26 mouse cellular contexts compared by ENCODE assay signal in the genomic region with DNA sequence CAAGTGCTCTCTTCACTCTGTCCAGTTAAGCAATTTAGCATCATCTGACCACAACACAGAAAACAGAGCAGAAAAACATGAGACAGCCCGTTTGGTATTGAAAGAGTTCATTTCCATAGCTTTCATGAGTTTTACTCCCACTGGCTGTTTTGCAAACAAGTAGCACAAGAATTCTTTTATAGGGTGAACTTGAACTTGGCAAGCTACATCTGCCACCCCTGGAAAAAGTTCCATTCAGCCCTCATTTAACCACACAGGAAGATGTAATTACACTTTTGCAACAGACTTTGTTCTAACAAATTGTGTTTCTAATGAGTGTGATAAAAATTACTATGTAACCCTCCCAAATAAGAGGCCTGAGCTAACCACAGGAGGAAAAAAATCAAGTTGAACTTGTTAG.
"Had no signal": no experiment of that assay in that cellular context is flagged by ENCODE, and none has a peak within 500 bp of the region (broad histone marks: within the 10 kb centered on the region; RNA-seq: fewer than 3 reads in every experiment).

No protein-coding gene starts in this region.

- DNase-seq: gastrocnemius, postnatal 14 days; gastrocnemius, postnatal 36 days; heart, adult 11 months; heart, adult 2 months; heart, postnatal 14 days; heart, postnatal 36 days; kidney, adult 11 months; kidney, adult 2 months; kidney, adult 9 months; kidney, postnatal 14 days; kidney, postnatal 36 days; layer of hippocampus, adult 9-11 months; layer of hippocampus, postnatal 36 days; left cerebral cortex, postnatal 4 days had no signal

- H3K9ac ChIP-seq: heart, embryonic 13.5 days; heart, embryonic 15.5 days; hindbrain, embryonic 13.5 days; hindbrain, embryonic 15.5 days; kidney, embryonic 15.5 days; limb, embryonic 13.5 days; limb, embryonic 15.5 days; liver, embryonic 12.5 days had no signal

- H3K27ac ChIP-seq: heart, adult 2 months; heart, embryonic 13.5 days; heart, embryonic 15.5 days; hindbrain, embryonic 13.5 days; hindbrain, embryonic 15.5 days; hindbrain, postnatal 0 days; kidney, embryonic 15.5 days; kidney, postnatal 0 days; limb, embryonic 13.5 days; limb, embryonic 15.5 days; liver, embryonic 12.5 days had no signal

- H3K4me2 ChIP-seq: heart, embryonic 11.5 days; heart, embryonic 13.5 days; heart, embryonic 15.5 days; hindbrain, embryonic 13.5 days; hindbrain, embryonic 15.5 days; kidney, embryonic 15.5 days; limb, embryonic 13.5 days; limb, embryonic 15.5 days; liver, embryonic 12.5 days had no signal

- H3K4me3 ChIP-seq: heart, adult 2 months; heart, embryonic 13.5 days; heart, embryonic 15.5 days; hindbrain, embryonic 13.5 days; hindbrain, embryonic 15.5 days; kidney, embryonic 15.5 days; limb, embryonic 13.5 days; limb, embryonic 15.5 days; liver, embryonic 12.5 days had no signal

- ATAC-seq: hindbrain, postnatal 0 days; intestine, embryonic 16.5 days; liver, embryonic 12.5 days had no signal

- H3K4me1 ChIP-seq: heart, embryonic 15.5 days; hindbrain, embryonic 15.5 days; kidney, embryonic 15.5 days; liver, embryonic 12.5 days had no signal

- H3K27me3 ChIP-seq: heart, embryonic 13.5 days; heart, embryonic 15.5 days; hindbrain, embryonic 13.5 days; hindbrain, embryonic 15.5 days; kidney, embryonic 15.5 days; limb, embryonic 13.5 days; limb, embryonic 15.5 days; liver, embryonic 12.5 days had no signal

- H3K9me3 ChIP-seq: heart, embryonic 15.5 days; hindbrain, embryonic 13.5 days; hindbrain, embryonic 15.5 days; limb, embryonic 13.5 days; limb, embryonic 15.5 days had no signal

- H3K36me3 ChIP-seq: heart, embryonic 13.5 days; heart, embryonic 15.5 days; hindbrain, embryonic 13.5 days; hindbrain, embryonic 15.5 days; kidney, embryonic 15.5 days; limb, embryonic 13.5 days; limb, embryonic 15.5 days; liver, embryonic 12.5 days had no signal
